Mouse (Mus musculus): ENCODE results near the gene Pgp.
A peak's percentile ranks its signal among the peaks of the same experiment; 100 is the strongest.
"Not testable (repeated sequence)": the region's sequence is repeated elsewhere in the genome, so short reads cannot be mapped to it uniquely, and the experiment has no call there.

The Pgp gene

DNA sequence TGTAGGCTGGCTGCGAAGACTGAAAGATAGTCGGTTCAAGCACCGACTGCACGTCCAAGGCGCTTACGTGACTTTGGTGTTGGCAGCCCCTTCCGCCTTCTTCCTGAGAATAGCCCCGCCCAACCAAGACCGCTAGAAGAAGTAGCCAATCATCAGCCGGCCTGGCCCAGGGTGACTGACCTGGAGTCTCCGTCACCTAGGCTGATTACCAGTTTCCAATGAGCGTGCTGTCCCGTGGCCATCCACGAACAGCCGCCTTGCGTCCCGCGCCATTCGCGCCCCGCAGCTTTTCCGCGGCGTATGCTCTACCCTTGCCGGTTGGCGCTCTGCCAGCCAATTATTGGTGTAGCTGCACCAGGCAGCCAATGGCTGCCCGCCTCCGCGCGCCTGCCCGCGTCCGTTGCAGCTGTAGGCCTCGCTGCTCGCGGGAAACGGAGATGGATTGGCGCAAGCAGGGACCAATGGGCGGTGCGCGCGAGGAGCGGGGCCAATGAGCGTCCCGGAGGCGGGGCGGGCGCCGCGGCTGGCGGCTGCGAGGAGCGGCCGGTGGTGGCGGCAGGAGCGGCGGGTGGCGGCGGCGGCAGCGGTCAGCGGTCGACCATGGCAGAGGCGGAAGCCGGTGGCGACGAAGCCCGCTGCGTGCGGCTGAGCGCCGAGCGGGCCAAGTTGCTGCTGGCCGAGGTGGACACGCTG, at the start of gene Pgp, which contains the start of gene E4f1:
Gene Pgp, plus strand, starts transcription at position 483 of the 693 bp plus-strand sequence.
Gene E4f1, minus strand, starts transcription at position 404 of the 693 bp plus-strand sequence.
- peak; percentile 98 for DNase-seq (ENCODE audit: low spot score)

DNA sequence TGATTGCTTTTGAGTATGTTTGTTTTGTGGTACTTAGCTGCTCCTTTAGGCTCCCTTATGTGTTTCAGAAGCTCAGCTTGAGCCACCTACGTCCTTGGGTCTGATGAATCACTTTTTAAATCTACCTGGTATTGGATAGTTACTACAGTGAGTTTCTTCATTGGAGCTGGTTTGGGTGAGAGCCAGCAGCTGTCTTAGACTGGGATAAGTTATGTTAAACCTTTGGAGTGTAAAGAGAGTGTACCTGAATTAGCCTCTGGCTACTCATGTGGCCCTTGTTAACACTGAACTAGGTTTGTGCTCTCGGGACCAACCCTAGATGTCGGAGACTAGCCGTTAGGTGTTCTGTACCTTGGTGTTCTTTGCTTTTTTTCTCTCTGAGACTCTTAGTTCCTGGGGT, 47.1 kb upstream of the Pgp start:
- no peak for DNase-seq (ENCODE audit: low spot score)

GRCm38 (mm10) chr17:24424489-24424888, 45.7 kb upstream of the Pgp start:
- no peak for DNase-seq (ENCODE audit: low spot score)

GRCm38 (mm10) chr17:24425326-24425725, 44.9 kb upstream of the Pgp start:
- DNase-seq (ENCODE audit: low spot score) = not testable (repeated sequence)

DNA sequence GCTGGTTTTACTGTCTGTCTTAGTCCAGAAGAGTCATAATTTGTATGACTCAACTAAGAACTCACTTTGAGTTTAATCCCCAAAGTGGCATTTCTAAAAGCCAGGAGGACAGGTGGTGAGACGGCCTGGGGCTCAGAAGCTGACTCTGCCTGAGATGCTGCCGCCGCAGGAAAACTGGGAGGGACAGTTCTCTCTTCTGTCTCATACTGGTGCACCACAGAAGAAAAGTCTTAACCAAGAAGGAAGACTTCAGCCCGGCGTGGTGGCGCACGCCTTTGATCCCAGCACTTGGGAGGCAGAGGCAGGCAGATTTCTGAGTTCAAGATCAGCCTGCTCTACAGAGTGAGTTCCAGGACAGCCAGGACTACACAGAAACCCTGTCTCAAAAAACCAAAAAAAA, 44.3 kb upstream of the Pgp start:
- no peak for DNase-seq (ENCODE audit: low spot score)

- DNase-seq (ENCODE audit: low spot score) = peak; percentile 77
These were observed 43.6 kb upstream of the Pgp start, which contains the start of gene Eci1 for GRCm38 (mm10) chr17:24426471-24427169. TSS of gene Eci1 (plus strand) at chr17:24426641.

- DNase-seq (ENCODE audit: low spot score) = no peak
These were observed 43.0 kb upstream of the Pgp start for GRCm38 (mm10) chr17:24427170-24427557.

DNA sequence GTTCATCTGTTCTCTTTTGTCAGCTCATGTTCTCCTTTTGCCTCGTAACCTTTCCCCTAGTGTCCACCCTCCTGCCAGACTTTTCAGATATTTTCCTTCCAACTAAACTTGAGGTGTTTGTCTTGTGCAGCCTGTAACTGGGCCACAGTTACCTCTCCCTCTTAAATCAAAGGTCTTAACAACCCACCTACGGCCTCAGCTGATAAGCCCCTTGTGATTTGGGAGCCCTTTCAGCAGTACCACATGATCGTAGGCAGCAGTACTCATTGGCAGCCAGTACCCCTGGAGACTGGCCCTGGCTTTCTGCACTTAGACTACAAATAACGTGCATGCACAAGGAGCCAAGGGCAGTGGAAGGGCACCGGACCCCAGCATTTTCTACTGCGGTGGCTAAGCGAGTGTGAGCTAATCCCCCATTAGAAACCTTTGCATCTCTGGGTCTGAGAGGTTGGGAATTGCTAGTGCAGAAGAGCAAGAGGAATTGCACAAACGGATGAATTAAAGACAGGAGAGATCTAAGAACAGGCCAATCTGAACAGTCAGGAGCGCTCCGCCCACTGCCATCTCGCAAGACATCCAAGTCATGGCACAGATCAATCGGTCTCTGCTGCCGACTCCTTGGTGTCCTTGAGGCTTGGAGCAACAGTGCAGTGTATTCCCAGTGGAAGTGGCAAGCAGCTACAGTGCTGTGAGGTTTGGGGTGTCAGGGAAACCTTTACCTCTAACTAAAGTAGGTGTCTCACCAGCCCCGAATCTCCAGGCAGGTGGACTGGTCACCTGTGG, 40.8 kb upstream of the Pgp start:
- no peak for DNase-seq (ENCODE audit: low spot score)

GRCm38 (mm10) chr17:24437016-24437415, 33.2 kb upstream of the Pgp start:
- peak; percentile 50 for DNase-seq (ENCODE audit: low spot score)

- DNase-seq (ENCODE audit: low spot score) = no peak
These were observed 29.8 kb upstream of the Pgp start for GRCm38 (mm10) chr17:24440377-24440776.

DNA sequence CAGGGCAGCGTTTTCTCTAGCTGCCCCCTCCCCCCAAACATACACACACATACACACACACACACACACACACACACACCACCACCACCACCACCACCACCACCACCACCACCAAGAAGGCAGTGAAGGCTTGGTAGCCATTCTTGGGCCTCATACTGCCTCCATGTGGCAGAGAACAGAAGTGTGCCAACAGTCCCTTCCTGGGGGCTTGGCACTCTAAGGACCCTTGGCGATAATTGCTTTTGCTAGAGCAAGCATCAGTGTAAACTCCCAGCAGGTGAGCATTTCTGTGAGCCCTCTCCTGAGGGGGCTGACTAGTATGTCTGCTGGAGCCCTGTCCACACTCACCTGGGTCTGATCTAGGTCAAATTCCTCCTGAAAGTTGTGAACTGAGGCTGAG, 29.0 kb upstream of the Pgp start:
- DNase-seq (ENCODE audit: low spot score) = no peak

GRCm38 (mm10) chr17:24442107-24442506, 28.1 kb upstream of the Pgp start:
- DNase-seq (ENCODE audit: low spot score) = no peak

- no peak for DNase-seq (ENCODE audit: low spot score)
These were observed 27.5 kb upstream of the Pgp start, which contains the start of gene Dnase1l2 for GRCm38 (mm10) chr17:24442632-24443155. TSS of gene Dnase1l2 (minus strand) at chr17:24443105.

DNA sequence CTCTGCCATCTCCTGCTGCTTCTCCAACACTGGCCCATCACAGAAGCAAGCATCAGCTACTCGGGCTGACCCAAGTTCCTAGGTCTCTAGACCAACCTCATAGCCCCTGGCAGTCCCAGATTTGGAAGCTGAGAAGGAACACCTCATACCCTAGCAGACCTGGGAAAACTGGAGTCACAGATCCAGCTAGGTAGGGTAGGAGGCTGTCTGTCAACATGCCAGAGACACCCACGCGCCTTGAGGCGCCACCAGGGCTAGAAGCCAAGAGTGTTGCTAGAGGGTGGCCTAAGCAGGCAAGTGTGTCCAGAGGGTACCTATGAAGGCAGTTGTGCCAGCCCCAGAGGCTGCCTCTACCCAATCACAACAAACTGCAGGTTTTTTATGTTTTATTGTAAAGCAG, 26.8 kb upstream of the Pgp start:
- no peak for DNase-seq (ENCODE audit: low spot score)

GRCm38 (mm10) chr17:24446590-24446989, 23.6 kb upstream of the Pgp start:
- no peak for DNase-seq (ENCODE audit: low spot score)

- DNase-seq (ENCODE audit: low spot score) = no peak
These were observed 20.7 kb upstream of the Pgp start for GRCm38 (mm10) chr17:24449507-24449906.

- no peak for DNase-seq (ENCODE audit: low spot score)
These were observed 19.0 kb upstream of the Pgp start for GRCm38 (mm10) chr17:24451220-24451619.

- no peak for DNase-seq (ENCODE audit: low spot score)
These were observed 16.8 kb upstream of the Pgp start for GRCm38 (mm10) chr17:24453372-24453771.

GRCm38 (mm10) chr17:24454218-24454755, 15.9 kb upstream of the Pgp start:
- peak; percentile 64 for DNase-seq (ENCODE audit: low spot score)

GRCm38 (mm10) chr17:24454756-24455522, 15.3 kb upstream of the Pgp start:
- DNase-seq (ENCODE audit: low spot score) = peak; percentile 100

GRCm38 (mm10) chr17:24455523-24456206, 14.5 kb upstream of the Pgp start:
- not testable (repeated sequence) for DNase-seq (ENCODE audit: low spot score)

Measured in T-cell, adult 2 months (primary cell).